Mouse (Mus musculus): ENCODE data around the gene Paqr5.

DNA sequence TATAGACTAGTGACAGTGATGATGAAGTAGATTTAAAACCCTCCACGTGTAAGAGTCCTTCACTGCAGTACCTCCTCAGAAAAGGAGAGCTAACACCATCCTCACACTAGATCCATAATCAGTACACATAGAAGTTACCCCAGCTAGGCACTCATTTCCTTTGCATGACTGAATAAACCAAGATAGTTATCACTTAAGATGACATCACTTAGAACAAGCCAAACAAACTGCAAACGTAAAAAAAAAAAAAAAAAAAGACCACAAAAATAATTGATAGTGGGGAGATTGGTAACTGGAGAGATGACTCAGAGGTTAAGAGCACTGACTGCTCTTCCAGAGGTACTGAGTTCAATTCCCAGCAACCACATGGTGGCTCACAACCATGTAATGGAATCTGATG, 93.3 kb downstream of the Paqr5 start:
- no peak for TF ChIP-seq CTCF (IDR thresholded peaks at IDR 0.05; ENCODE audit: borderline replicate concordance, insufficient read depth, low read length)
- TF ChIP-seq POLR2A (IDR thresholded peaks at IDR 0.05; ENCODE audit: low read depth, low read length), result no peak
